Mouse (Mus musculus): ENCODE results near the gene Rwdd4a. TPM values are rescaled to one million over a fixed set of nuclear protein-coding genes. Genes with fewer than 3 reads are reported as not detected.

Rwdd4a gene
- polyA plus RNA-seq, 1 experiment from 2014 or later = 31.2 TPM

DNA sequence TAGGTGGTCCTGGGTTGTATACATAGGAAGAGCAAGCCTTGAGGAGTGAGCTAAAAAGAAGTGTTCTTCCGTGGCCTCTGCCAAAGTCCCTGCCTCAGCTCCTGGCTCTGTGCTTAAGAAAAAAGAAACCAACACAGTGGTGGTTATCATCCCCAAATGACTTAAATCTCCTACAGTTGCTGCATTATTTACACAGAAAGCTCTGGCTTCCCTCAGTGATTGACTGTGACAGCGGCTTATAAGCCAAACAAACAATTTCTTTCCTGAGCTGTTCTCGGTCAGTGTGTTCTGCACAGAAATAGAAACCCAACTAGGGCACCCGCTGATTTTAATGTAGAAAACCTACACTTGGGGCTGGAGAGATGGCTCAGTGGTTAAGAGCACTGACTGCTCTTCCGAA, 34.6 kb downstream of the Rwdd4a start:
- no peak for TF ChIP-seq CTCF (IDR thresholded peaks at IDR 0.05; ENCODE audit: low read depth)
- H3K27me3 ChIP-seq (replicated peaks; ENCODE audit: control insufficient read depth, insufficient read depth, low read length) = no peaks in the 10 kb centered on the region
- H3K9me3 ChIP-seq (ENCODE audit: control insufficient read depth) = no peaks in the 10 kb centered on the region
- 58% methylated on average over 5 of the region's 5 CpGs for WGBS
- ATAC-seq = no peak
- H3K4me2 ChIP-seq (replicated peaks; ENCODE audit: low read depth) = no peak overlapping the region
- no peak overlapping the region for H3K9ac ChIP-seq (ENCODE audit: low read depth, low read length)
- no peaks in the 10 kb centered on the region for H3K36me3 ChIP-seq (ENCODE audit: control insufficient read depth, insufficient read depth)
- H3K4me1 ChIP-seq (replicated peaks; ENCODE audit: control insufficient read depth, insufficient read depth, low read length) = no peaks in the 10 kb centered on the region
- no peak overlapping the region for H3K27ac ChIP-seq (ENCODE audit: low read depth, low read length)
- H3K4me3 ChIP-seq (ENCODE audit: low read depth, low read length) = no peak overlapping the region

DNA sequence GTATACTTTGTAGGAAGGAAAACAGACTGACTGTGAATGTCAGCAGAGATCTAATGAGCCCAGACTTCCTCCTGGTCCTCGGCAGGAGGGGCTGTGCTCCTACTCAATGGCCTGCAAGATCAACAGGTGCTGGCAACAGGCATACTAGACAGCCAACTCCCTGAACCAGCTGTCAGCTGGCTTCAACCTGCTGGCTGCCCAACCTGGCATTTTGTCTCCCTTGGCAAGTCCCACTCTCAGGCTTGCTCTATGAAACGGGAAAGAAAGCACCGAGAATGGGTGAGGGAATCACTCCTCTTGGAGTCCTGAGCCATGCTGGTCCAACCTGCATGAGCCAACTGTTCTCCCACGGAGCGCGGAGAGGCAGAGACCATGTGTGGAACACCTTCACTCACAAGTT, 36.7 kb downstream of the Rwdd4a start:
- Histone ChIP-seq H3K4me2 (replicated peaks; ENCODE audit: low read depth) (no peak overlapping the region), H3K27ac (ENCODE audit: low read depth, low read length) (no peak overlapping the region), H3K4me3 (ENCODE audit: low read depth, low read length) (no peak overlapping the region), H3K27me3 (replicated peaks; ENCODE audit: control insufficient read depth, insufficient read depth, low read length) (no peaks in the 10 kb centered on the region), H3K36me3 (ENCODE audit: control insufficient read depth, insufficient read depth) (no peaks in the 10 kb centered on the region), H3K9ac (ENCODE audit: low read depth, low read length) (no peak overlapping the region), H3K4me1 (replicated peaks; ENCODE audit: control insufficient read depth, insufficient read depth, low read length) (no peaks in the 10 kb centered on the region), H3K9me3 (ENCODE audit: control insufficient read depth) (no peaks in the 10 kb centered on the region)
- no peak for TF ChIP-seq CTCF (IDR thresholded peaks at IDR 0.05; ENCODE audit: low read depth)
- no peak for ATAC-seq
- 83% methylated on average over 6 of the region's 6 CpGs for WGBS

DNA sequence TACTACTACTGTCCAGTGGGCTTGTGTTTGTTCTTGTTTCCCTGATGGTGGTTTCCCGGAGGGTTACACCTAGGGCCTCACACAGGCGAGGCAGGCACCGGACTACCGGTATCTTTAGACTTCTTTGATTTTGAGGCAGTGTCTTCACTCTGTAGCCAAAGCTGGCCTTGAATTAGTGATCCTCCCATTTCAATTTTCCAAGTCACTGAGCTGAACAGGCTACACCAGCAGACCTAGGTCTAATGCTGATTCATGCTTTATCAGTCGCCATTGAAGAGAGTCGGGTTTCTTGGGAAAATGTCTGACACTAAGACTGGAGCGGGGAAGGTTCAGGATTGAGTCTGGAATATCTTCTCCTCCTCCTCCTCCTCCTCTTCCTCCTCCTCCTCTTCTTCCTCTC, 40.0 kb downstream of the Rwdd4a start:
- ATAC-seq = no peak
- 89% methylated on average over 7 of the region's 7 CpGs for WGBS

DNA sequence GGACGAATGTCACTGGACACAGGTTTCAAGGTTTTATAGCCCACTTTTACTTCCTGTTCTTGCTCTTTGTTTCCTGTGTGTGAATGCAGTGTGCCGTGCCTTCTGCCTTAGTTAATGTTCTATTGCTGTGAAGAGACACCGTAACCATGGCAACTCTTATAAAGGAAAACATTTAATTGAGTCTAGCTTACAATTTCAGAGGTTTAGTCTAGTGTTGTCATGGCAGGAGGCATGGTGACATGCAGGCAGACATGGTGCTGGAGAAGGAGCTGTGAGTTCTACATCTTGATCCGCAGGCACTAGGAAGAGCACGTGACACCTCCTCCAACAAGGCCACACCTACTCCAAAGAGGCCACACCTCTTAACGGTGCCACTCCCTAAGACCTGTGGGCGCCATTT, 48.0 kb downstream of the Rwdd4a start:
- WGBS = 78% methylated on average over 7 of the region's 7 CpGs
- no peaks in the 10 kb centered on the region for H3K4me1 ChIP-seq (replicated peaks; ENCODE audit: control insufficient read depth, insufficient read depth, low read length)
- H3K4me3 ChIP-seq (ENCODE audit: low read depth, low read length) = no peak overlapping the region
- no peaks in the 10 kb centered on the region for H3K27me3 ChIP-seq (replicated peaks; ENCODE audit: control insufficient read depth, insufficient read depth, low read length)
- no peak overlapping the region for H3K9ac ChIP-seq (ENCODE audit: low read depth, low read length)
- no peak for TF ChIP-seq CTCF (IDR thresholded peaks at IDR 0.05; ENCODE audit: low read depth)
- no peak for ATAC-seq
- H3K27ac ChIP-seq (ENCODE audit: low read depth, low read length) = no peak overlapping the region
- no peaks in the 10 kb centered on the region for H3K36me3 ChIP-seq (ENCODE audit: control insufficient read depth, insufficient read depth)
- H3K9me3 ChIP-seq (ENCODE audit: control insufficient read depth) = no peaks in the 10 kb centered on the region
- no peak overlapping the region for H3K4me2 ChIP-seq (replicated peaks; ENCODE audit: low read depth)

More for the DNA sequence above, 40.0 kb downstream of the Rwdd4a start:
- Histone ChIP-seq H3K9ac (ENCODE audit: low read depth, low read length) (no peak overlapping the region), H3K9me3 (ENCODE audit: control insufficient read depth) (no peaks in the 10 kb centered on the region), H3K4me2 (replicated peaks; ENCODE audit: low read depth) (no peak overlapping the region), H3K36me3 (ENCODE audit: control insufficient read depth, insufficient read depth) (no peaks in the 10 kb centered on the region), H3K27ac (ENCODE audit: low read depth, low read length) (no peak overlapping the region), H3K4me1 (replicated peaks; ENCODE audit: control insufficient read depth, insufficient read depth, low read length) (no peaks in the 10 kb centered on the region), H3K27me3 (replicated peaks; ENCODE audit: control insufficient read depth, insufficient read depth, low read length) (no peaks in the 10 kb centered on the region), H3K4me3 (ENCODE audit: low read depth, low read length) (no peak overlapping the region)
- no peak for TF ChIP-seq CTCF (IDR thresholded peaks at IDR 0.05; ENCODE audit: low read depth)

DNA sequence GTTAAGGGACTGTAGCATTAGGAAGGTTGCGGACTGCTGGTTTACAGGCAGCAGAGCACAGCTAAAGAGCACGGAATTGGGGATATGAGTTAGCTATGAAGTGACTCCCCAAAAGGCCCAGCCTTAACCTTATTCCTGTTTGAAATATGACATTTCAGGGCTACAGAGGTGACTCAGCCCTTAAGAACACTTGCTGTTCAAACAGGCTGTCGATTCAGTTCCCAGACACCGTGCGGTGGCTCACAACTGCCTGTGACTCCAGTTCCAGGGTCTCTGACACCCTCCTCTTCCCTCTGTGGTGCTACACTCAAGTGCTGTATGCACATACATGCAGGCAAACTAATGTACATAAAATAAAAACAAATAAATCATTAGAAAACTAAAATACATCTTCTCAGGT, 55.2 kb downstream of the Rwdd4a start:
- 93% methylated on average over 5 of the region's 5 CpGs for WGBS
- no peaks in the 10 kb centered on the region for H3K36me3 ChIP-seq (ENCODE audit: control insufficient read depth, insufficient read depth)

DNA sequence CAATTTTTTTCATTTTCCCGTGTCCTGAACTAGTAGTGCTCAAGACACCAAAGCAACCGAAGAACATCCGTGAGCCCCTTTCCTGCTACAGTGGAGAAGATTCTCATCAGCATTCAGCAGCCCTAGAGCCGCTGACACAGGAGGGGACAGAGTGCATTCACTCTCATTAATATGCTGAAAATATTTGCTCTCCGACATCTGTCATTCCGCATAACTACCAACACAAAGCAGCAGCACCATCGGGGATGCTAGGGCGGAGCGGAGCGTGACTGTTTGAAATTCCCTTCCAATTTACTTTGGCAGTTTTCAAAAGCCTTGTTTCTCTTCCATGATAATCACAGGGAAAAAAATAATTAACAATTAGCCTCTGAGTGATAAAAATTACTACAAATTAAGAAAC, 56.9 kb downstream of the Rwdd4a start:
- Histone ChIP-seq H3K9ac (ENCODE audit: low read depth, low read length) (no peak overlapping the region), H3K27ac (ENCODE audit: low read depth, low read length) (no peak overlapping the region), H3K4me3 (ENCODE audit: low read depth, low read length) (no peak overlapping the region), H3K36me3 (ENCODE audit: control insufficient read depth, insufficient read depth) (no peaks in the 10 kb centered on the region), H3K4me2 (replicated peaks; ENCODE audit: low read depth) (no peak overlapping the region), H3K9me3 (ENCODE audit: control insufficient read depth) (no peaks in the 10 kb centered on the region), H3K4me1 (replicated peaks; ENCODE audit: control insufficient read depth, insufficient read depth, low read length) (no peaks in the 10 kb centered on the region), H3K27me3 (replicated peaks; ENCODE audit: control insufficient read depth, insufficient read depth, low read length) (no peaks in the 10 kb centered on the region)
- no peak for TF ChIP-seq CTCF (IDR thresholded peaks at IDR 0.05; ENCODE audit: low read depth)
- ATAC-seq = no peak
- 87% methylated on average over 10 of the region's 10 CpGs for WGBS

More for the DNA sequence above, 55.2 kb downstream of the Rwdd4a start:
- Histone ChIP-seq H3K27me3 (replicated peaks; ENCODE audit: control insufficient read depth, insufficient read depth, low read length) (no peaks in the 10 kb centered on the region), H3K4me2 (replicated peaks; ENCODE audit: low read depth) (no peak overlapping the region), H3K27ac (ENCODE audit: low read depth, low read length) (no peak overlapping the region), H3K4me3 (ENCODE audit: low read depth, low read length) (no peak overlapping the region), H3K4me1 (replicated peaks; ENCODE audit: control insufficient read depth, insufficient read depth, low read length) (no peaks in the 10 kb centered on the region), H3K9ac (ENCODE audit: low read depth, low read length) (no peak overlapping the region), H3K9me3 (ENCODE audit: control insufficient read depth) (no peaks in the 10 kb centered on the region)
- no peak for TF ChIP-seq CTCF (IDR thresholded peaks at IDR 0.05; ENCODE audit: low read depth)
- ATAC-seq = no peak

DNA sequence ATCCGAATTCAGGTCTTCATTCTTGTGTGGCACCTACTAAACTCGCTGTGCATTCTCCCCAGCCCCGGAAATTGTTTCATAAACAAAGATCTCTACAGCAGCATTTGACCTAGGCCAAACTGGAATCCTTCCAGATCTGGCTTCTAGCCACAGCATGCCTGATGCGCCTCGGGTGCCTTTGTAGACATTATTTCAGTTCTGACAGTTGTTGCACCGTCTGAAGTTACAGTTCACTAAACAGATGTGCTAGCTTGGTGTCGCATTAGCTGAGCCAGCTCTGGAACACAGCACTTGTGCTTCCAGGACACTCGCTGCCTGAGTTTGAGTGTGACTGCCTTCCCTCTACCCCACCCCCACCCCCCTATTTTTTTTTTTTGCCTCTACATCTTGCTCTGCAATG, 67.2 kb downstream of the Rwdd4a start:
- no peak overlapping the region for H3K27ac ChIP-seq (ENCODE audit: low read depth, low read length)
- TF ChIP-seq CTCF (IDR thresholded peaks at IDR 0.05; ENCODE audit: low read depth) = no peak
- WGBS = 56% methylated on average over 8 of the region's 8 CpGs
- no peak overlapping the region for H3K9ac ChIP-seq (ENCODE audit: low read depth, low read length)
- H3K27me3 ChIP-seq (replicated peaks; ENCODE audit: control insufficient read depth, insufficient read depth, low read length) = no peaks in the 10 kb centered on the region
- ATAC-seq = no peak
- no peak overlapping the region for H3K4me2 ChIP-seq (replicated peaks; ENCODE audit: low read depth)
- no peaks in the 10 kb centered on the region for H3K9me3 ChIP-seq (ENCODE audit: control insufficient read depth)
- no peak overlapping the region for H3K4me3 ChIP-seq (ENCODE audit: low read depth, low read length)
- H3K36me3 ChIP-seq (ENCODE audit: control insufficient read depth, insufficient read depth) = no peaks in the 10 kb centered on the region
- no peaks in the 10 kb centered on the region for H3K4me1 ChIP-seq (replicated peaks; ENCODE audit: control insufficient read depth, insufficient read depth, low read length)

Small RNAs within 50 kb of the gene (microRNA-seq; reads per million reads assigned to microRNA genes)
- not detected for gene Gm27409

Other genes with a start within 250 kb of the Rwdd4a start
- gene Stox2, start 87.3 kb upstream of the Rwdd4a start, polyA plus RNA-seq (2015; fragmentation: Nextera tagmentation; extraction: Ambion mirVana) = 3.2 and 3.9 TPM in 2 replicates
- 14.0 and 15.1 TPM in 2 replicates for gene Trappc11, start 194 bp upstream of the Rwdd4a start, polyA plus RNA-seq (2015; fragmentation: Nextera tagmentation; extraction: Ambion mirVana)
- gene Ing2, start 141.9 kb downstream of the Rwdd4a start, polyA plus RNA-seq (2015; fragmentation: Nextera tagmentation; extraction: Ambion mirVana) = 12.6 and 13.4 TPM in 2 replicates
- gene Cdkn2aip, start 180.3 kb downstream of the Rwdd4a start, polyA plus RNA-seq (2015; fragmentation: Nextera tagmentation; extraction: Ambion mirVana) = 15.3 and 15.4 TPM in 2 replicates